Mouse (Mus musculus) small intestine, adult 2 months (tissue): ENCODE measurements around the gene Polr2j. TPM values are rescaled to one million over a fixed set of nuclear protein-coding genes. Genes with fewer than 3 reads are reported as not detected.
"Not testable (repeated sequence)": the region's sequence is repeated elsewhere in the genome, so short reads cannot be mapped to it uniquely, and the experiment has no call there.

Source experiments
- H3K27ac ChIP-seq: fragments of 200-500 bp; 2 replicates; pipeline ENCODE4 v1.5.1; 2012; ENCODE audit warnings: low read depth, low read length, control low read depth, inconsistent platforms; ENCODE audit not compliant: insufficient read depth
- H3K27me3 ChIP-seq: fragments of 200-500 bp; 2 replicates; pipeline ENCODE4 v1.6.1; 2012; ENCODE audit warnings: mild to moderate bottlenecking, moderate library complexity, low read length, inconsistent platforms; ENCODE audit not compliant: control insufficient read depth, insufficient read depth
- H3K36me3 ChIP-seq: fragments of 200-500 bp; 2 replicates; pipeline ENCODE4 v1.6.1; 2012; ENCODE audit warnings: mild to moderate bottlenecking, low read length, control low read depth, inconsistent platforms; ENCODE audit not compliant: control insufficient read depth, insufficient read depth
- H3K4me1 ChIP-seq: fragments of 200-500 bp; 2 replicates; pipeline ENCODE4 v1.6.1; 2012; ENCODE audit warnings: low read length, inconsistent platforms, mixed read lengths; ENCODE audit not compliant: control insufficient read depth, insufficient read depth, insufficient read length
- H3K4me3 ChIP-seq: fragments of 200-500 bp; 2 replicates; pipeline ENCODE4 v1.5.1; 2012; ENCODE audit warnings: low read depth, mild to moderate bottlenecking, control low read depth, inconsistent platforms, low read length, moderate library complexity
- CTCF ChIP-seq: fragments of 200-500 bp; IDR thresholded peaks from 2 replicates; pipeline ENCODE4 v1.5.1; 2012; ENCODE audit warnings: low read depth, mild to moderate bottlenecking, control low read depth, inconsistent platforms, low read length, moderate library complexity, mixed read lengths; ENCODE audit not compliant: insufficient replicate concordance, insufficient read length; ENCODE audit errors: extremely low read depth
- POLR2A ChIP-seq: fragments of 200-500 bp; IDR thresholded peaks from 2 replicates; pipeline ENCODE4 v1.6.1; 2012; ENCODE audit warnings: low read depth, mild to moderate bottlenecking, control low read depth, inconsistent platforms, low read length, moderate library complexity
- WGBS: fragments of 180-500 bp; shearing (Covaris S2); methylation state at CpG from one replicate; pipeline ENCODE4 v1.1.7; 2018; 5-methylcytosine and 5-hydroxymethylcytosine counted together
- polyA plus RNA-seq: library from polyadenylated mRNA; depleted of rRNA; stranded (reverse); fragments of >200 nt; gene quantifications from 2 replicates; pipeline ENCODE4 v1.2.3, GENCODE M21; 2012

Polr2j gene
- polyA plus RNA-seq, 1 experiment = 48.4 TPM

- peaks cover 18% of the 10 kb centered on the region for H3K4me1 ChIP-seq
- no peak overlapping the region for H3K27ac ChIP-seq
- TF ChIP-seq CTCF (no peak), POLR2A (no peak)
- H3K4me3 ChIP-seq = peak overlapping the region; percentile 14; the same call in 1 of the 2 replicates
- H3K36me3 ChIP-seq = peaks cover 21% of the 10 kb centered on the region
- 36% methylated on average over 13 of the region's 13 CpGs for WGBS
- no peaks in the 10 kb centered on the region for H3K27me3 ChIP-seq
Observed at GRCm38 (mm10) chr5:136139393-136139792, 23.0 kb downstream of the Polr2j start.

- WGBS = 91% methylated on average over 10 of the region's 10 CpGs
- H3K27me3 ChIP-seq = no peaks in the 10 kb centered on the region
- H3K4me3 ChIP-seq = no peak overlapping the region
- no peak for TF ChIP-seq POLR2A
- TF ChIP-seq CTCF = no peak
- peaks cover 21% of the 10 kb centered on the region for H3K36me3 ChIP-seq
- H3K27ac ChIP-seq = no peak overlapping the region
- H3K4me1 ChIP-seq = peaks cover 18% of the 10 kb centered on the region
Observed at GRCm38 (mm10) chr5:136140057-136140482, 23.6 kb downstream of the Polr2j start.

GRCm38 (mm10) chr5:136142746-136143145 lies 26.3 kb downstream of the Polr2j start:
- 88% methylated on average over 5 of the region's 5 CpGs for WGBS
- TF ChIP-seq POLR2A (no peak), CTCF (no peak)
- no peaks in the 10 kb centered on the region for H3K27me3 ChIP-seq
- H3K4me1 ChIP-seq = peaks cover 14% of the 10 kb centered on the region
- peaks cover 21% of the 10 kb centered on the region for H3K36me3 ChIP-seq
- no peak overlapping the region for H3K4me3 ChIP-seq
- no peak overlapping the region for H3K27ac ChIP-seq

- TF ChIP-seq POLR2A = no peak
- peak; percentile 45; the same call in 1 of the 2 replicates for TF ChIP-seq CTCF
- Histone ChIP-seq H3K4me1 (peaks cover 14% of the 10 kb centered on the region), H3K4me3 (no peak overlapping the region), H3K36me3 (peaks cover 21% of the 10 kb centered on the region), H3K27ac (no peak overlapping the region), H3K27me3 (no peaks in the 10 kb centered on the region)
- 89% methylated on average over 6 of the region's 6 CpGs for WGBS
Observed at GRCm38 (mm10) chr5:136143161-136143755, 26.8 kb downstream of the Polr2j start.

GRCm38 (mm10) chr5:136144606-136145430 lies 28.4 kb downstream of the Polr2j start:
- no peaks in the 10 kb centered on the region for H3K27me3 ChIP-seq
- H3K4me1 ChIP-seq = peaks cover 4% of the 10 kb centered on the region
- H3K4me3 ChIP-seq = no peak overlapping the region
- no peak overlapping the region for H3K27ac ChIP-seq
- WGBS = 31% methylated on average over 12 of the region's 12 CpGs
- TF ChIP-seq POLR2A (no peak), CTCF (no peak)
- peaks cover 15% of the 10 kb centered on the region for H3K36me3 ChIP-seq

- H3K27ac ChIP-seq = no peak overlapping the region
- H3K4me3 ChIP-seq = no peak overlapping the region
- H3K27me3 ChIP-seq = no peaks in the 10 kb centered on the region
- H3K4me1 ChIP-seq = peaks cover 3% of the 10 kb centered on the region; the same call in 1 of the 2 replicates
- TF ChIP-seq CTCF (no peak), POLR2A (no peak)
- WGBS = 95% methylated on average over 1 of the region's 1 CpGs
- H3K36me3 ChIP-seq = no peaks in the 10 kb centered on the region
Observed at GRCm38 (mm10) chr5:136146936-136147335, 30.5 kb downstream of the Polr2j start.

- no peaks in the 10 kb centered on the region for H3K27me3 ChIP-seq
- H3K4me3 ChIP-seq = no peak overlapping the region
- no peak for TF ChIP-seq CTCF
- peaks cover 3% of the 10 kb centered on the region; the same call in 1 of the 2 replicates for H3K4me1 ChIP-seq
- 75% methylated on average over 8 of the region's 8 CpGs for WGBS
- H3K27ac ChIP-seq = no peak overlapping the region
- H3K36me3 ChIP-seq = no peaks in the 10 kb centered on the region
Observed at GRCm38 (mm10) chr5:136147704-136148103, 31.3 kb downstream of the Polr2j start.

GRCm38 (mm10) chr5:136149134-136149576 lies 32.7 kb downstream of the Polr2j start:
- H3K4me1 ChIP-seq, H3K4me3 ChIP-seq, H3K27ac ChIP-seq, H3K27me3 ChIP-seq, H3K36me3 ChIP-seq: not testable (repeated sequence)
- 34% methylated on average over 5 of the region's 5 CpGs for WGBS
